Mouse (Mus musculus) embryo, embryonic 11.5 days (tissue): Measurements from ENCODE around the gene Nfkbil1.

ENCODE experiments used
- DNase-seq: peaks from one replicate; pipeline ENCODE4 v3.0.0-alpha.2; 2012; ENCODE audit warnings: low read depth, low spot score

Gene Nfkbil1

GRCm38 (mm10) chr17:35185639-35186611, 49.7 kb downstream of the Nfkbil1 start:
- DNase-seq: no peak

DNA sequence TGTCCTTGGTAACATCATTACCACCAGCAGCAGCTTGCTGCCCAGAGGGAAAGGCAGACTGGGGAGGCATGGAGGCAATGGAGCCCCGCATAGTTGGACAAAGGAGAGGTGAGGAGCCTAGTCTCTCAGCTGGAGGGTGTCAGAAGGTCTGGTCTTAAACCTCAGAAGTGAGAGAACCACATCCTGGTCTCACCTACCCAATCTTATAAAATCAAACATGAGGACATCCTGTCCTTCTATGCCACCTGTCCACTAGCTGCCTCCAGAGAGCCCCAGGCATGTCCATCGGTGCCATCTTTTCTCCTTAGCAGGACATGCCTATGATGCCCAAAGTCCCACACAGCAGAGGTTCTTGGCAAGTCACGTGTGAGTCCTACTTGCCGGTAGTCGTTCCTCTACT, 55.5 kb downstream of the Nfkbil1 start:
- DNase-seq: no peak

DNA sequence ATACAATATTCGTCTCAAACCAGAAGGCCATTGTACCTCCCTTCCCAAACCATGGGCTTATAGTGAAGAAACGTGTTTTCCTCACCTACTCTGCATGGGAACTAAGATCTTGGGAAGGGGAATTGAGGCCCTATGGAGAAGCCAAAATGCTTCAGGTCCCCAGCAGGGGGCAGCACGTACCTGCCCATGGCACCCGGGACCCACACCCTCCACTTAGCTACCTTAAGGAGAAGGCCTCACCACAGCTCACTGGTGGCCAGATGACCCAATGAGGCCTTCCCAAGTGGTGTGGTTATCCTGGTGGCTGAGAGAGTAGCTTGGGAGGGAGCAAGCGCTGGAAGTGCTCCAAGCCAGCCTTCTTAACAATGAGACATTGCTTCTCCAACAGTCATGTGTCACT, 57.1 kb downstream of the Nfkbil1 start:
- no peak for DNase-seq

DNA sequence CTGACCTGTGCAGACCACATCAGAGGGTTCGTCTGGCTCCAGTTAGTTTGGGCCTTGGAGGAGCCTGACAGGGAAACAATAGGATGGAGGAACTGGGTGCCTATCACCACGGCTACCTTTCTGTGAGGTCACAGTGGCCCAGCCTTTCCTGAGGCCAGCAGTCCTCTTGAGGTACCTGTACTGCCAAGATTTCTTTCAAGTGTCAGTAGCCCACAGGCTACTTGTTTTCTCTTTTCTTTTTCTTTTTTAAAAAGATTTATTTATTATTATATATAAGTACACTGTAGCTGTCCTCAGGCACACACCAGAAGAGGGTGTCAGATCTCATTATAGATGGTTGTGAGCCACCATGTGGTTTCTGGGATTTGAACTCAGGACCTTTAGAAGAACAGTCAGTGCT, 59.6 kb downstream of the Nfkbil1 start, which contains the start of gene Aif1:
Gene Aif1 (minus strand): TSS at position 101 of the 400 bp plus-strand sequence.
- DNase-seq: no peak

GRCm38 (mm10) chr17:35175382-35175781, 60.2 kb downstream of the Nfkbil1 start:
- no peak for DNase-seq

DNA sequence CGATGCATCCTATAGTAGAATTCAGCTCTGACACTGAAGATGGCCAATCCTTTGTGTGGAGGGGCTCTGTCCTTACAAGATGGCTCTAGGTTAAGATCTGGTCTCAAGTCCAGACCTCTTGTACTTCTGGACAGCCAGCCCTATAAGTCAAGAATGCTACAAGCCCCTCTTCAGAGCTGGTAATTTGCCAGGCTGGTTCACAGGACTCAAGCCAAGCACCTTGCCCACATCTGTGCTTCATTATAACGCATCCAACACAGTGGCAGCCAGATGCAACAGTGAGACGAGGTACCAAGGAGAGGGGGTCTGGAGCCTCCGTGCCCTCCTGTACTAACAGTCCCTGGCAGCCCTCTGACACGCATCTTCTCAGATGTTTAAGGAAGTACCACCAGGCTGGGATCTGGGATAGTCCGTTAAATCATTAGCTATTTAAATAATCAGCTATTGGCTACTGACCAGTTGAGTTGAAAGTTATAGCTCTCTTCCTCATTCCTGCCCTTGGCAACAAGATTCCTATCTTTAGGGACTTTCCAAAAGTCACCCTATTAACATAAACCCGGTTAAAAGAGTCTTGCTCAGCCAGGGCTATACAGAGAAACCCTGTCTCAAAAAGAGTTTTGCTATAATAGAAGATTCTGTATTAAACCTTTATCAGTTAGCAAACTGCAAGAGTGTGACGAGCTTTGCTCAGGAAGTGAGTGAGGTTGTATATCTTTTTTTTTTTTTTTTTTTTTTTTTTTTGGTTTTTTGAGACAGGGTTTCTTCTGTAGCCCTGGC, 61.2 kb downstream of the Nfkbil1 start:
- no peak for DNase-seq

GRCm38 (mm10) chr17:35173329-35173728, 62.3 kb downstream of the Nfkbil1 start:
- DNase-seq: no peak

- DNase-seq: no peak
Measured at GRCm38 (mm10) chr17:35172445-35173234, 63.0 kb downstream of the Nfkbil1 start.
